Comparison of ENCODE assay signal across 8 mouse cellular contexts in genomic region chr19:46329031-46329641, GRCm38 (mm10). TPM values are rescaled to one million over a fixed set of nuclear protein-coding genes. Genes with fewer than 3 reads are reported as not detected.
DNase-seq lines count a peak whose midpoint lies in the region; ATAC-seq and TF ChIP-seq lines count a peak whose summit lies in the region.

No protein-coding gene starts in this region.

- TF ChIP-seq POLR2A in heart, adult 2 months (IDR thresholded peaks at IDR 0.05; ENCODE audit: insufficient read depth, low read depth, low read length), result no peak

- H3K9ac ChIP-seq in heart, adult 2 months (ENCODE audit: low read depth, low read length), result peak overlapping the region; percentile 75
- peak overlapping the region; percentile 67 for H3K9ac ChIP-seq in embryonic facial prominence, embryonic 14.5 days (ENCODE audit: low read depth, low read length)
- H3K9ac ChIP-seq in intestine, embryonic 16.5 days (ENCODE audit: low read depth, low read length), result peak overlapping the region; percentile 77
- H3K9ac ChIP-seq in midbrain, embryonic 14.5 days (replicated peaks; ENCODE audit: low read length), result peak overlapping the region; percentile 61

- H3K4me3 ChIP-seq in heart, adult 2 months, result peak overlapping the region; percentile 69
- H3K4me3 ChIP-seq in embryonic facial prominence, embryonic 14.5 days (ENCODE audit: low read depth, low read length), result peak overlapping the region; percentile 70
- peak overlapping the region; percentile 72 for H3K4me3 ChIP-seq in intestine, embryonic 16.5 days (ENCODE audit: low read length)
- H3K4me3 ChIP-seq in midbrain, embryonic 14.5 days (replicated peaks; ENCODE audit: low read depth, low read length), result peak overlapping the region; percentile 67

- DNase-seq in heart, adult 2 months, result no peak
- no peak for DNase-seq in heart, adult 9 months (ENCODE audit: low spot score in 2 of 2)
- DNase-seq in CD4-positive, CD25-positive, alpha-beta regulatory T cell, adult 2 months (ENCODE audit: low read depth, low spot score), result peak; percentile 51
- no peak for DNase-seq in embryonic facial prominence, embryonic 14.5 days (ENCODE audit: low spot score)
- no peak for DNase-seq in midbrain, embryonic 14.5 days
- DNase-seq in Muller cell, postnatal 12 days (ENCODE audit: inconsistent ontology term), result no peak
- DNase-seq in thymus, postnatal 14 days, result no peak

- H3K4me2 ChIP-seq in embryonic facial prominence, embryonic 14.5 days (ENCODE audit: low read depth, low read length), result peak overlapping the region; percentile 99
- peak overlapping the region; percentile 98 for H3K4me2 ChIP-seq in intestine, embryonic 16.5 days (ENCODE audit: low read depth, low read length)
- peak overlapping the region; percentile 99 for H3K4me2 ChIP-seq in midbrain, embryonic 14.5 days (ENCODE audit: low read length)

- H3K27me3 ChIP-seq in heart, adult 2 months (ENCODE audit: control insufficient read depth, insufficient read depth, low read length), result no peaks in the 10 kb centered on the region
- H3K27me3 ChIP-seq in embryonic facial prominence, embryonic 14.5 days (replicated peaks; ENCODE audit: control insufficient read depth, insufficient read depth, low read length), result peaks cover 32% of the 10 kb centered on the region
- peaks cover 29% of the 10 kb centered on the region for H3K27me3 ChIP-seq in intestine, embryonic 16.5 days (replicated peaks; ENCODE audit: control insufficient read depth, insufficient read depth, low read length)
- no peaks in the 10 kb centered on the region for H3K27me3 ChIP-seq in midbrain, embryonic 14.5 days (ENCODE audit: control insufficient read depth, insufficient read depth, low read length)

- no peaks in the 10 kb centered on the region for H3K36me3 ChIP-seq in heart, adult 2 months (ENCODE audit: control insufficient read depth, insufficient read depth, low read length)
- peaks cover 25% of the 10 kb centered on the region for H3K36me3 ChIP-seq in embryonic facial prominence, embryonic 14.5 days (ENCODE audit: control insufficient read depth, insufficient read depth, low read length)
- peaks cover 6% of the 10 kb centered on the region; the same call in 1 of the 2 replicates for H3K36me3 ChIP-seq in intestine, embryonic 16.5 days (ENCODE audit: control insufficient read depth, insufficient read depth, low read length)
- peaks cover 28% of the 10 kb centered on the region for H3K36me3 ChIP-seq in midbrain, embryonic 14.5 days (ENCODE audit: control insufficient read depth, insufficient read depth, low read length)

- TF ChIP-seq CTCF in heart, adult 2 months (IDR thresholded peaks at IDR 0.05), result no peak

- ATAC-seq in embryonic facial prominence, embryonic 14.5 days (ENCODE audit: low read depth), result 0 out of 2 replicates have a peak, but pooled peaks have one; percentile 3
- ATAC-seq in intestine, embryonic 16.5 days, result no peak; the same call in 1 of the 2 replicates
- ATAC-seq in midbrain, embryonic 14.5 days (ENCODE audit: low FRiP score, low TSS enrichment), result no peak; the same call in 1 of the 2 replicates

- whole genome bisulfite sequencing in heart, adult 2 months, result 3% methylated on average over 54 of the region's 54 CpGs
- WGBS in embryonic facial prominence, embryonic 14.5 days, result 2% methylated on average over 26 of the region's 54 CpGs
- 2% methylated on average over 54 of the region's 54 CpGs for WGBS in intestine, embryonic 16.5 days
- 2% methylated on average over 54 of the region's 54 CpGs for WGBS in midbrain, embryonic 14.5 days

- intact Hi-C loops in heart, adult 2 months (cut with DNase I), result no loop called here

- H3K79me2 ChIP-seq in heart, adult 2 months (replicated peaks; ENCODE audit: control insufficient read depth, insufficient read depth, low read length), result no peaks in the 10 kb centered on the region

- peaks cover 7% of the 10 kb centered on the region for H3K4me1 ChIP-seq in heart, adult 2 months (ENCODE audit: control insufficient read depth, insufficient read depth, low read length)
- H3K4me1 ChIP-seq in embryonic facial prominence, embryonic 14.5 days (ENCODE audit: control insufficient read depth, insufficient read depth, low read length), result peaks cover 14% of the 10 kb centered on the region
- peaks cover 28% of the 10 kb centered on the region for H3K4me1 ChIP-seq in intestine, embryonic 16.5 days (ENCODE audit: control insufficient read depth, insufficient read depth, low read length)
- peaks cover 25% of the 10 kb centered on the region for H3K4me1 ChIP-seq in midbrain, embryonic 14.5 days (ENCODE audit: control insufficient read depth, insufficient read depth, low read length)

- no peaks in the 10 kb centered on the region for H3K9me3 ChIP-seq in embryonic facial prominence, embryonic 14.5 days (ENCODE audit: control insufficient read depth, low read length)
- H3K9me3 ChIP-seq in intestine, embryonic 16.5 days (ENCODE audit: control insufficient read depth, low read length), result no peaks in the 10 kb centered on the region
- no peaks in the 10 kb centered on the region for H3K9me3 ChIP-seq in midbrain, embryonic 14.5 days (ENCODE audit: control insufficient read depth, low read length)

- no peak for TF ChIP-seq EP300 in heart, adult 2 months (IDR thresholded peaks at IDR 0.05; ENCODE audit: insufficient read depth, low read depth, low read length)

- H3K27ac ChIP-seq in heart, adult 2 months, result peak overlapping the region; percentile 93
- H3K27ac ChIP-seq in embryonic facial prominence, embryonic 14.5 days (replicated peaks; ENCODE audit: low read depth, low read length), result peak overlapping the region; percentile 83; the same call in 1 of the 2 replicates
- H3K27ac ChIP-seq in intestine, embryonic 16.5 days (ENCODE audit: low read length), result peak overlapping the region; percentile 95; the same call in 1 of the 2 replicates
- H3K27ac ChIP-seq in midbrain, embryonic 14.5 days (replicated peaks; ENCODE audit: low read depth, low read length), result peak overlapping the region; percentile 97

RNA-seq across cellular contexts. Expression of gene Fbxl15, which starts 1.2 kb away (rescaled TPM):
- 1 to 10 TPM; 5.3 TPM for total RNA-seq in heart, adult 2 months (2021)
- polyA plus RNA-seq in heart, adult 2 months (2012; rRNA removed), result 5.3 and 8.0 TPM in 2 replicates
- polyA plus RNA-seq in embryonic facial prominence, embryonic 14.5 days (2014; fragmentation: Nextera tagmentation; extraction: Ambion mirVana), result 13.8 and 14.7 TPM in 2 replicates
- 17.3 and 18.9 TPM in 2 replicates for polyA plus RNA-seq in intestine, embryonic 16.5 days (2015; fragmentation: Nextera tagmentation; extraction: Ambion mirVana)
- 45.8 and 53.5 TPM in 2 replicates for polyA plus RNA-seq in midbrain, embryonic 14.5 days (2014; fragmentation: Nextera tagmentation; extraction: Ambion mirVana)

RNA-seq across cellular contexts. Expression of gene Psd, which starts 2.2 kb away (rescaled TPM):
- under 1 TPM; 0.60 to 0.80 TPM for total RNA-seq in heart, adult 2 months (2021)
- polyA plus RNA-seq in heart, adult 2 months (2012; rRNA removed), result 1.4 and 1.6 TPM in 2 replicates
- polyA plus RNA-seq in embryonic facial prominence, embryonic 14.5 days (2014; fragmentation: Nextera tagmentation; extraction: Ambion mirVana), result 5.8 and 8.6 TPM in 2 replicates
- 13.2 and 13.6 TPM in 2 replicates for polyA plus RNA-seq in intestine, embryonic 16.5 days (2015; fragmentation: Nextera tagmentation; extraction: Ambion mirVana)
- 112 and 144 TPM in 2 replicates for polyA plus RNA-seq in midbrain, embryonic 14.5 days (2014; fragmentation: Nextera tagmentation; extraction: Ambion mirVana)

RNA-seq across cellular contexts. Expression of gene Cuedc2, which starts 9.4 kb away (rescaled TPM):
- 10 to 100 TPM; 79.8 to 91.3 TPM for total RNA-seq in heart, adult 2 months (2021)
- 58.7 and 73.5 TPM in 2 replicates for polyA plus RNA-seq in heart, adult 2 months (2012; rRNA removed)
- polyA plus RNA-seq in embryonic facial prominence, embryonic 14.5 days (2014; fragmentation: Nextera tagmentation; extraction: Ambion mirVana), result 174 and 184 TPM in 2 replicates
- 127 and 132 TPM in 2 replicates for polyA plus RNA-seq in intestine, embryonic 16.5 days (2015; fragmentation: Nextera tagmentation; extraction: Ambion mirVana)
- polyA plus RNA-seq in midbrain, embryonic 14.5 days (2014; fragmentation: Nextera tagmentation; extraction: Ambion mirVana), result 300 and 307 TPM in 2 replicates

RNA-seq across cellular contexts. Expression of gene Mfsd13a, which starts 11.8 kb away (rescaled TPM):
- total RNA-seq in heart, adult 2 months (2021), result 1 to 10 TPM; 2.6 to 3.1 TPM
- polyA plus RNA-seq in heart, adult 2 months (2012; rRNA removed), result 3.2 and 4.5 TPM in 2 replicates
- polyA plus RNA-seq in embryonic facial prominence, embryonic 14.5 days (2014; fragmentation: Nextera tagmentation; extraction: Ambion mirVana), result 3.7 and 4.6 TPM in 2 replicates
- polyA plus RNA-seq in intestine, embryonic 16.5 days (2015; fragmentation: Nextera tagmentation; extraction: Ambion mirVana), result 16.2 and 16.3 TPM in 2 replicates
- polyA plus RNA-seq in midbrain, embryonic 14.5 days (2014; fragmentation: Nextera tagmentation; extraction: Ambion mirVana), result 7.2 and 7.7 TPM in 2 replicates

RNA-seq across cellular contexts. Expression of gene 2310034G01Rik, which starts 21.0 kb away (rescaled TPM):
- under 1 TPM; 0.34 to 0.43 TPM for total RNA-seq in heart, adult 2 months (2021)
- 0.66 and 0.73 TPM in 2 replicates for polyA plus RNA-seq in heart, adult 2 months (2012; rRNA removed)
- polyA plus RNA-seq in embryonic facial prominence, embryonic 14.5 days (2014; fragmentation: Nextera tagmentation; extraction: Ambion mirVana), result 1.8 and 3.6 TPM in 2 replicates
- 1.3 and 1.5 TPM in 2 replicates for polyA plus RNA-seq in intestine, embryonic 16.5 days (2015; fragmentation: Nextera tagmentation; extraction: Ambion mirVana)
- polyA plus RNA-seq in midbrain, embryonic 14.5 days (2014; fragmentation: Nextera tagmentation; extraction: Ambion mirVana), result 2.8 and 3.1 TPM in 2 replicates
